13 mouse cellular contexts compared by ENCODE assay signal in genomic region chr15:86590896-86591295, GRCm38 (mm10).
DNase-seq lines count a peak whose midpoint lies in the region; TF ChIP-seq lines count a peak whose summit lies in the region.
"Had no signal": no experiment of that assay in that cellular context is flagged by ENCODE, and none has a peak within 500 bp of the region (broad histone marks: within the 10 kb centered on the region; RNA-seq: fewer than 3 reads in every experiment).

No protein-coding gene starts in this region.

- TF ChIP-seq POLR2A in brain, embryonic 14.5 days (IDR thresholded peaks at IDR 0.05; ENCODE audit: borderline replicate concordance, extremely low read depth, insufficient read depth, insufficient read length, poor library complexity, severe bottlenecking), result no peak

- DNase-seq in adrenal gland, postnatal 10 days, result peak; percentile 20
- no peak for DNase-seq in adrenal gland, adult 2 months
- peak; percentile 8 to 29 for DNase-seq in heart, postnatal 10 days
- DNase-seq in heart, adult 11 months, result no peak
- peak; percentile 19 to 26 for DNase-seq in left cerebral cortex, postnatal 14 days (ENCODE audit: low spot score in 2 of 2)
- no peak for DNase-seq in left cerebral cortex, postnatal 4 days
- DNase-seq in brain, embryonic 14.5 days (ENCODE audit: low read depth), result peak; percentile 34
- no peak for DNase-seq in thymus, adult 18-20 months
- DNase-seq: cerebellum, adult 11 months; cerebellum, postnatal 36 days; kidney, adult 9 months; liver, embryonic 13.5 days; lung, postnatal 14 days had no signal

- intact Hi-C loops in heart, postnatal 10 days (cut with DNase I), result no loop called here
- intact Hi-C loops in left cerebral cortex, postnatal 14 days (cut with DNase I), result no loop called here
- intact Hi-C loops in left cerebral cortex, postnatal 4 days (cut with DNase I), result no loop called here

- TF ChIP-seq CTCF in brain, embryonic 14.5 days (IDR thresholded peaks at IDR 0.05; ENCODE audit: borderline replicate concordance, extremely low read depth, insufficient read depth, insufficient read length), result peak; percentile 28; the same call in 1 of the 2 replicates

Comparison
In these comparisons a context has a peak if more than half of its experiments do, and no peak if none do; other contexts are left out.
1. DNase-seq: peak in adrenal gland, postnatal 10 days (single experiment), heart, postnatal 10 days (2 of 2), left cerebral cortex, postnatal 14 days (2 of 2) and brain, embryonic 14.5 days (single experiment); none in adrenal gland, adult 2 months (single experiment), heart, adult 11 months (single experiment), left cerebral cortex, postnatal 4 days (single experiment) and thymus, adult 18-20 months (0 of 2).